Mouse (Mus musculus): ENCODE data around the gene Cnp.

- TF ChIP-seq CTCF (IDR thresholded peaks at IDR 0.05; ENCODE audit: extremely low read depth, insufficient read depth, insufficient read length, insufficient replicate concordance) (no peak), POLR2A (IDR thresholded peaks at IDR 0.05; ENCODE audit: low read depth, low read length) (no peak)
These were observed 38.5 kb downstream of the Cnp start for GRCm38 (mm10) chr11:100613241-100613640.

Data from spleen, adult 2 months (tissue).